Mouse (Mus musculus) liver, postnatal 0 days (tissue): Measurements from ENCODE around the gene Zfyve28. TPM values are rescaled to one million over a fixed set of nuclear protein-coding genes. Genes with fewer than 3 reads are reported as not detected.
A peak's percentile ranks its signal among the peaks of the same experiment; 100 is the strongest.

ENCODE experiments used
- ATAC-seq: fragments of 200-750 bp; cut with Nextera tagmentation; 2 replicates; pipeline ENCODE4 v1.8.0; 2017; ENCODE audit warnings: mild to moderate bottlenecking, moderate library complexity
- DNase-seq: peaks from one replicate; pipeline ENCODE4 v3.0.0-alpha.2; 2016
- H3K27ac ChIP-seq: fragments of 300-500 bp; sonication (generic); 2 replicates; pipeline ENCODE4 v1.5.1; 2014; ENCODE audit warnings: antibody characterized with exemption, moderate library complexity, mild to moderate bottlenecking, low read depth
- H3K27me3 ChIP-seq: fragments of 300-500 bp; sonication (generic); 2 replicates; pipeline ENCODE4 v1.6.1; 2014; ENCODE audit warnings: low read length, control low read depth, mixed read lengths; ENCODE audit not compliant: insufficient read depth
- H3K36me3 ChIP-seq: fragments of 300-500 bp; sonication (generic); replicated peaks from 2 replicates; pipeline ENCODE4 v1.6.1; 2014; ENCODE audit warnings: mild to moderate bottlenecking, control low read depth, low read length, moderate library complexity, mixed read lengths; ENCODE audit not compliant: insufficient read depth
- H3K4me1 ChIP-seq: fragments of 300-500 bp; sonication (generic); 2 replicates; pipeline ENCODE4 v1.6.1; 2014; ENCODE audit warnings: antibody characterized with exemption, mild to moderate bottlenecking, control low read depth; ENCODE audit not compliant: insufficient read depth
- H3K4me2 ChIP-seq: fragments of 300-500 bp; sonication (generic); 2 replicates; pipeline ENCODE4 v1.6.1; 2014; ENCODE audit warnings: low read depth, mild to moderate bottlenecking, low read length, moderate library complexity, mixed read lengths
- H3K4me3 ChIP-seq: fragments of 300-500 bp; sonication (generic); 2 replicates; pipeline ENCODE4 v1.5.1; 2014; ENCODE audit warnings: low read depth, low read length
- H3K9ac ChIP-seq: fragments of 300-500 bp; sonication (generic); replicated peaks from 2 replicates; pipeline ENCODE4 v1.6.1; 2014; ENCODE audit warnings: mild to moderate bottlenecking, moderate library complexity
- H3K9me3 ChIP-seq: fragments of 300-500 bp; sonication (generic); 2 replicates; pipeline ENCODE4 v1.6.1; 2016; ENCODE audit warnings: mild to moderate bottlenecking, control low read depth, low read length, mixed read lengths
- CTCF ChIP-seq: sonication (generic); IDR thresholded peaks from 2 replicates; pipeline ENCODE4 v1.5.1; 2016; ENCODE audit warnings: antibody characterized with exemption, low read depth
- EP300 ChIP-seq: IDR thresholded peaks from 2 replicates; pipeline ENCODE4 v1.6.1; 2016; ENCODE audit warnings: antibody characterized with exemption, low read depth, mild to moderate bottlenecking
- WGBS: fragments of 180-500 bp; shearing (Covaris S2); extraction: QIAGEN DNeasy Blood & Tissue Kit; methylation state at CpG from one replicate; pipeline ENCODE4 v1.1.7; 2014; ENCODE audit not compliant: insufficient replicate concordance; 5-methylcytosine and 5-hydroxymethylcytosine counted together
- polyA plus RNA-seq: library from polyadenylated mRNA; unstranded; fragments of >200 nt; fragmentation: Nextera tagmentation; extraction: Ambion mirVana; gene quantifications from 2 replicates; pipeline ENCODE4 v1.2.1, GENCODE M21; 2015

Zfyve28 gene
- polyA plus RNA-seq, 1 experiment from 2014 or later = 0.14 TPM

DNA sequence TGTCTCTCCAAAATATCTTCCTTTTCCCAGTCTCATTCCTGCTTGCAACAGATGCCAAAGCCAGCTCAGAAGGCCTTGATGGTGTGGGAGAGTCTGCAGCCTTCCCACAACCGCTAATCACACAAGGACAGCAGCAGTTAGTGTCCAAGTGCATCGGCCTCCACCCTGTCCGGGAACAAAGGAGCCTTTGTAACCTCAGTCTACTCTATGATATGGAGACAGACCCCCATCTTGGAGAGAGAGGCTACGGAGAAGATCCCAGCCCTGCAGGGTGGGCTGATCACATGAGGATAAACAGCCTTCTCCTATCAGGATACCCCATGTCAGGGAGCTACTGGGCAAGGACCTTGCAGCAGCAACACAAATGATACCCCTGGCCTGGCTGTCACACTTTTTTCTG, 36.5 kb downstream of the Zfyve28 start:
- H3K9ac ChIP-seq = no peak overlapping the region
- no peaks in the 10 kb centered on the region for H3K36me3 ChIP-seq
- no peaks in the 10 kb centered on the region for H3K27me3 ChIP-seq
- H3K4me3 ChIP-seq = no peak overlapping the region
- DNase-seq (no peak), ATAC-seq (no peak)
- no peak overlapping the region for H3K27ac ChIP-seq
- TF ChIP-seq EP300 (no peak), CTCF (no peak)
- H3K9me3 ChIP-seq = no peaks in the 10 kb centered on the region
- H3K4me1 ChIP-seq = no peaks in the 10 kb centered on the region
- 71% methylated on average over 4 of the region's 4 CpGs for WGBS
- no peak overlapping the region for H3K4me2 ChIP-seq

DNA sequence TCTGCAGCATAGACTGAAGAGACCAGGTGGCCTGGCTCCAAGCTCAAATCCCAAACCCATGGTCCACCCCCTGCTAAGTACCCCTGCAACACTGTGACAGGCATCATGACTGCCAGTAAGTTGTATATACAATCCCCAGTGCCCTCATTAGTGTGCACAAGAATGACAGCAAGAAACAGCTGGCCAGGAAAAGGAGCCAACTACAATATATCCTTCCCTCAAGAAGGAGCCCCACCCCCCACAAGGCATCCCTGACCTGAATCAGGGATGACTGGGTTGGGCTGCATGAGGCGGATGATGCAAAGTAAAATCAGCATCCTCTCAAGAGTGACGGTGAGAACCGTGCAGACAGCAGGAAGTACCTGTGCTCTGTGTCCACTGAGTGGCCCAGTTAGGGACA, 38.2 kb downstream of the Zfyve28 start:
- Histone ChIP-seq H3K27me3 (no peaks in the 10 kb centered on the region), H3K4me2 (no peak overlapping the region), H3K27ac (no peak overlapping the region), H3K4me1 (no peaks in the 10 kb centered on the region), H3K36me3 (no peaks in the 10 kb centered on the region), H3K9ac (no peak overlapping the region), H3K4me3 (no peak overlapping the region), H3K9me3 (no peaks in the 10 kb centered on the region)
- WGBS = 71% methylated on average over 3 of the region's 3 CpGs
- DNase-seq = no peak
- ATAC-seq = no peak
- TF ChIP-seq EP300 = no peak
- no peak for TF ChIP-seq CTCF

DNA sequence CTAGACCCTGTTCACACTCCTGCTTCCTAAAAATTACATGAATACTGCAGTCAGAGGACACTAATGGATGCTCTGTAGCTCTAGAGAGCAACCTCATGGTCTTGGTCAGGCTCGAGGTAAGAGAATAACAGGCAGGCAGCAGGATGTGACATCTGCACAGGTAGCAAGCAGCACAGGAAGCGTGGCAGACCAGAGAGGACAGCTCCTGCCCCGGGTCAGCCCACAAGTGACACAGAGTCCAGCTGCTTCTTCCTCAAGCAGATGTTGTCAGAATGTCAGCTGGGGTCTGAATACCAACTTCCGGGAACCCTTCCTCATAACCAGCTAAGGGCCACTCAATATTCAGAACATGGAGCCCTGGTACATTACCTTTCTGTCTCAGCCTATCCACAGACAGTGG, 39.1 kb downstream of the Zfyve28 start:
- Histone ChIP-seq H3K36me3 (no peaks in the 10 kb centered on the region), H3K4me3 (no peak overlapping the region), H3K27ac (no peak overlapping the region), H3K9me3 (no peaks in the 10 kb centered on the region), H3K27me3 (no peaks in the 10 kb centered on the region), H3K4me1 (no peaks in the 10 kb centered on the region), H3K4me2 (no peak overlapping the region), H3K9ac (no peak overlapping the region)
- no peak for TF ChIP-seq EP300
- TF ChIP-seq CTCF = no peak
- ATAC-seq (no peak), DNase-seq (no peak)
- WGBS = 46% methylated on average over 4 of the region's 4 CpGs

DNA sequence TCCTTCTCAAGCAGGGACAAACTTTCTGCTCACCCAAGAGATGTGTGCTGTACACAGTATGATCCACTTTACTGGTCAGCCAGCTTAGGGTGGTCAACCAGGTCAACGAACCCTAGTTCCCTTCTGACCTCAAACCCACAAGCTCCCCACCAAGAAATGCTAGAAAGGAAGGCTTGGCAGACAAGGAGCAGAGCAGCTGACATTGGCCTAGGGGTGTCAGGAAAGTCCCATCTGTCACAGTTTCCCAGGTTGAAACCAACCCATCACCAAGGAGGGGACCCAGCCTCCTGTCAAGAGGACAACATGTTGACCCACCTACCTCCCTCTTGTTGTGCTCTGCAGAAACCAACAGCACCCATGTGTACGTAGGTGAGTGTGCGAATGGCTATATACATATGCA, 41.8 kb downstream of the Zfyve28 start:
- WGBS = 82% methylated on average over 3 of the region's 3 CpGs
- Histone ChIP-seq H3K4me3 (no peak overlapping the region), H3K27me3 (no peaks in the 10 kb centered on the region), H3K4me2 (no peak overlapping the region), H3K9me3 (no peaks in the 10 kb centered on the region), H3K36me3 (no peaks in the 10 kb centered on the region), H3K27ac (no peak overlapping the region), H3K9ac (no peak overlapping the region), H3K4me1 (peaks cover 7% of the 10 kb centered on the region; the same call in 1 of the 2 replicates)
- DNase-seq (no peak), ATAC-seq (no peak)
- TF ChIP-seq CTCF (no peak), EP300 (no peak)

DNA sequence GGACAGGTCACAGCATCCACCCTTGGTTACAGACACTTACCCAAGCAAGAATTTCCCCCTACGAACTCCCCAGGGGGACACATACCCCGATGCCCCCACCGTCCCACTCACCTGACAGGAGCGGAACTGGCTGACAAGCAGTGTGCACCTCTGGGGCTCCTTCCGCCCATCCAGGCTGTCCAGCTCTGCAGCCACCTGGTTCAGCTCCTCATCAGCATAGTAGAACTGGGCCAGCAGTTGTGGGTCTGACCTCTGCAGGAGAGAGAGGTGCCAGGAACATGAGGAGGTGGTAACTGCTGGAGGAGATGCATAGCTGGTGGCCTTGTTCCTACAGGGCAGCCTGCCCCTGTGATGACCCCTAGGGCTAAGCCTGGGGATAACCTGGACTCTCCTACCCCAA, 45.2 kb downstream of the Zfyve28 start:
- Histone ChIP-seq H3K9ac (no peak overlapping the region), H3K36me3 (no peaks in the 10 kb centered on the region), H3K27ac (no peak overlapping the region), H3K27me3 (no peaks in the 10 kb centered on the region), H3K9me3 (no peaks in the 10 kb centered on the region), H3K4me2 (no peak overlapping the region), H3K4me3 (no peak overlapping the region), H3K4me1 (peaks cover 7% of the 10 kb centered on the region; the same call in 1 of the 2 replicates)
- DNase-seq (no peak), ATAC-seq (no peak)
- WGBS = 75% methylated on average over 5 of the region's 5 CpGs
- TF ChIP-seq CTCF (no peak), EP300 (no peak)

DNA sequence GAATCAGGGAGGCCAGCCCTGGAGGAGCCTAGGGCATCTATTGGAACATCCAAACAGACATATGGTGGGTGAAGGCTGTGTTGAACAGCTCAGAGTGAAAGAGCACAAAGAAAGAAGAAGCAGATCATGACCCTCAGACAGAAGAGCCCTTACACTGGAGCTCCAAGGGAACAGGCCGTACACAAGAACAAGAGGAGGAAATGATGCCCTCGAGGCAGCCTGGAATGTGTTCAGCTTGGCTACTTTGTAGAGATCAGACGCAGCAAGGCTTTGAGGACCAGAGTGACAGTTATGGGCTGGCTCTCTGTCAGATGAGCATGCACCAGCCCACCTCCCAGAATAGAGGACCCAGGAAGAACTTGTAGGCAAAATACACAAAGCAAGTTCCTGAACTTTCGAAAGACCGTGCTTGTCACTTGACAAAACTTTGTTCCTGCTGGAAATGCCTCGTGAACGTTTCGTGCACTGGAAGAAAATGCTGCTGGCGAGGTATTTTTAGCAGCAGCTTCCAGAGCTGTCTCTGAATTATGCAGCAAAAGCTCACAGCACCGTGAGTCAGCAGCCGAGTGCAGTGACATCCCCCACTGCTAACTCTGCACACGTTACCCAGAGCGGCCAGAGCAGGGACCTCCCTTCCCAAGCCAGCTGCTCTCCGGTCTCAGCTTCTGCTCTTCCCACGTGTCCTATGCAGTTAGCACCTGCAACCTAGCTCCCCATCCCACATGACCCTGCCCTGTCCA, 45.9 kb downstream of the Zfyve28 start:
- ATAC-seq (peak; percentile 72), DNase-seq (peak; percentile 36)
- 10% methylated on average over 15 of the region's 15 CpGs for WGBS
- H3K9me3 ChIP-seq = no peaks in the 10 kb centered on the region
- H3K27me3 ChIP-seq = no peaks in the 10 kb centered on the region
- no peak for TF ChIP-seq CTCF
- H3K4me2 ChIP-seq = no peak overlapping the region
- H3K4me3 ChIP-seq = no peak overlapping the region
- 0 out of 2 replicates have a peak overlapping the region, but pooled peaks have one; percentile 29 for H3K27ac ChIP-seq
- H3K4me1 ChIP-seq = peaks cover 7% of the 10 kb centered on the region; the same call in 1 of the 2 replicates
- no peaks in the 10 kb centered on the region for H3K36me3 ChIP-seq
- H3K9ac ChIP-seq = no peak overlapping the region
